Mouse (Mus musculus) midbrain, embryonic 10.5 days (tissue): ENCODE measurements around the gene Rgs6. TPM values are rescaled to one million over a fixed set of nuclear protein-coding genes. Genes with fewer than 3 reads are reported as not detected.

Source experiments
- DNase-seq: peaks from one replicate; pipeline ENCODE4 v3.0.0-alpha.2; 2017; ENCODE audit warnings: low spot score
- H3K27ac ChIP-seq: fragments of 300-500 bp; sonication (generic); replicated peaks from 2 replicates; pipeline ENCODE4 v1.5.1; 2016; ENCODE audit warnings: mild to moderate bottlenecking
- H3K27me3 ChIP-seq: fragments of 300-500 bp; sonication (generic); 2 replicates; pipeline ENCODE4 v1.6.1; 2016; ENCODE audit warnings: low read depth, mild to moderate bottlenecking; ENCODE audit not compliant: poor library complexity, severe bottlenecking
- H3K36me3 ChIP-seq: fragments of 300-500 bp; sonication (generic); 2 replicates; pipeline ENCODE4 v1.6.1; 2016; ENCODE audit warnings: mild to moderate bottlenecking, moderate library complexity
- H3K4me1 ChIP-seq: fragments of 300-500 bp; sonication (generic); 2 replicates; pipeline ENCODE4 v1.6.1; 2016
- H3K4me3 ChIP-seq: fragments of 300-500 bp; sonication (generic); 2 replicates; pipeline ENCODE4 v1.5.1; 2016; ENCODE audit warnings: mild to moderate bottlenecking, moderate library complexity
- H3K9me3 ChIP-seq: fragments of 300-500 bp; sonication (generic); replicated peaks from 2 replicates; pipeline ENCODE4 v1.6.1; 2016; ENCODE audit warnings: mild to moderate bottlenecking
- WGBS: fragments of 180-500 bp; shearing (Covaris S2); methylation state at CpG from one replicate; pipeline ENCODE4 v1.1.7; 2016; 5-methylcytosine and 5-hydroxymethylcytosine counted together
- polyA plus RNA-seq: library from polyadenylated mRNA; unstranded; fragments of >200 nt; fragmentation: Nextera tagmentation; extraction: Ambion mirVana; gene quantifications from 2 replicates; pipeline ENCODE4 v1.2.1, GENCODE M21; 2016

Gene Rgs6
- polyA plus RNA-seq, 1 experiment from 2014 or later: 0.33 TPM

DNA sequence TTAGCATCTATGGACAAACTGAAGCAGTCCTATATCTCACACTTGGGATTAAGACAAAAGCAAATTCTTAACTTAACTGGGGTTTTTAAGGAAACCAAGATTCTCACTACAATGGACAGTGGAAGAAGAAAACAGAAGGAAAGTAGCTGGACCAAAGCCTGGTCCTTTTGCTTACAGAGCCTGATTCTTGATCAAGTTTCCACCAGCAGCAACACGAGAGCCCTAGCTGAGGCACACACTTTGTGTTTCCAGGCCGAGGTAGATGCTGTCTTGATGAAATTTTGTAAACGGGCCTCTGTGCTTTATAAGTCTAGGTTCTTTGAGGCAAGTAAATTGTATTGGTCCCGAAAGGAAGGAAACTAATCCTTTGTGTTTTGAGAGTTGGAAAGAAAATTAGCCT, 14.7 kb downstream of the Rgs6 start:
- no peak overlapping the region for H3K4me3 ChIP-seq
- no peaks in the 10 kb centered on the region; the same call in 1 of the 2 replicates for H3K4me1 ChIP-seq
- no peaks in the 10 kb centered on the region for H3K36me3 ChIP-seq
- WGBS: 80% methylated on average over 4 of the region's 4 CpGs
- H3K9me3 ChIP-seq: no peaks in the 10 kb centered on the region
- no peak overlapping the region for H3K27ac ChIP-seq
- no peak for DNase-seq
- H3K27me3 ChIP-seq: no peaks in the 10 kb centered on the region

DNA sequence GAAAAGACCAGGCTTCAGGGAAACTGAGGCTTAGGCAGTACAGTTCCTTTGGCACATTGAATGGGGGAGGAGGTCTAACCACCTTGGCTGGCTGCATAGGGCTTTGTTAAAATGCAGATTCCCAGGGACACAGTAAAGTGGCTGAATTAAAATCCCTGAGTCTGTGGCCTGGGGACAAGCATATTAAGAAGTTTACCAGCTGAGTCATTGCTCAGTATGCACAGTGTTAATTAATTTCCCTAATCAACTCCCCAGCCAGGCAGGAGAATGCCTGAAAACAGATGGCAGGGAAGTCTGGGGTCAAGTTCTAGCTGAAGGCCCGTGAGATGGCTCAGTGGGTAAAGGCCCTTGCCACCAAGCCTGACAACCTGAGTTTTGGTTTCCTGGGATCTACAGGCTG, 15.2 kb downstream of the Rgs6 start:
- Histone ChIP-seq H3K4me3 (no peak overlapping the region), H3K27me3 (no peaks in the 10 kb centered on the region), H3K9me3 (no peaks in the 10 kb centered on the region), H3K4me1 (no peaks in the 10 kb centered on the region; the same call in 1 of the 2 replicates), H3K27ac (no peak overlapping the region), H3K36me3 (no peaks in the 10 kb centered on the region)
- WGBS: 81% methylated on average over 1 of the region's 1 CpGs
- no peak for DNase-seq

DNA sequence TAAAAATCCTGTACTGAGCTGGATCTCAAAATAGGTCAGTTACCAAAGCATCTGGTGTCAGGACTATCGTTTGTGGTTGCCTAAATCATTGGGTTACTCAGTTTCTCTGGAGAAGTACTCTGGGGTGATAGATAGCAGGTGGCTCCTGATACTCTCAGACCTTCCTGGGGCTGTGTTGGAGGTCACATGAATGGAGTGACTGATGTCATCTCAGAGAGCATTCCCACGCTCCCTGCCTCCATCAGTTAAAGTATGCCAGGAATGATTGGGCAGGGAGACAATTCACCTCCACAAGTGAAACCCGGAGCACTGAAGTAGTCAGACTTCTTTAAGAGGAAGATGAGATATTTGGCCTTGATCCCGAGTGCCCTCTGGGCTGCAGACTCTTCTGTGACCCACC, 15.9 kb downstream of the Rgs6 start:
- no peak for DNase-seq
- no peaks in the 10 kb centered on the region for H3K9me3 ChIP-seq
- no peak overlapping the region for H3K4me3 ChIP-seq
- H3K4me1 ChIP-seq: no peaks in the 10 kb centered on the region; the same call in 1 of the 2 replicates
- no peaks in the 10 kb centered on the region for H3K36me3 ChIP-seq
- no peak overlapping the region for H3K27ac ChIP-seq
- no peaks in the 10 kb centered on the region for H3K27me3 ChIP-seq
- 78% methylated on average over 4 of the region's 4 CpGs for WGBS

- peaks cover 38% of the 10 kb centered on the region for H3K27me3 ChIP-seq
- H3K4me1 ChIP-seq: peaks cover 16% of the 10 kb centered on the region
- DNase-seq: no peak
- no peak overlapping the region for H3K27ac ChIP-seq
- H3K36me3 ChIP-seq: no peaks in the 10 kb centered on the region
- H3K4me3 ChIP-seq: no peak overlapping the region
- H3K9me3 ChIP-seq: no peaks in the 10 kb centered on the region
- WGBS: 89% methylated on average over 13 of the region's 13 CpGs
Observed at GRCm38 (mm10) chr12:82612769-82613660, 24.9 kb downstream of the Rgs6 start.

DNA sequence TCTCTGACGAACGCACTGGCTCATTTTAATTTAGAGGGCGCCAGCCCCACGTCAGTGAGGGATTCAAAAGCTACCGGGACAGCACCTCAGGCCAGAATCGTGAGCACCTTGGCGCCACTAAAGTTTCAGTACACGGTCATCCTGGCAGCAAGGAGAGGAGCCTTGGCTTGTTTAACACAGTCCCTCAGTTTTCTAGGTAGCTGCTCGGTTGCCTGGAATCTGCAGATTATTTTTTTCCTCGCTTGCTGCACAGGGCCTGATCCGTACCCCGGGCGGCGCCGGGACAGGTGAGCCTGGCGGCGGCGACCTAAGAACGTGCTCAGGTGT, 28.4 kb downstream of the Rgs6 start:
- Histone ChIP-seq H3K36me3 (no peaks in the 10 kb centered on the region), H3K4me1 (peaks cover 16% of the 10 kb centered on the region), H3K27ac (no peak overlapping the region; the same call in 1 of the 2 replicates), H3K9me3 (no peaks in the 10 kb centered on the region), H3K27me3 (peaks cover 64% of the 10 kb centered on the region), H3K4me3 (peak overlapping the region; percentile 75)
- 4% methylated on average over 19 of the region's 19 CpGs for WGBS
- DNase-seq: no peak

- Histone ChIP-seq H3K27ac (peak overlapping the region; percentile 64), H3K9me3 (no peaks in the 10 kb centered on the region), H3K27me3 (peaks cover 64% of the 10 kb centered on the region), H3K4me1 (peaks cover 16% of the 10 kb centered on the region), H3K4me3 (peak overlapping the region; percentile 75), H3K36me3 (no peaks in the 10 kb centered on the region)
- WGBS: under 1% methylated on average over 86 of the region's 86 CpGs
- DNase-seq: peak; percentile 55
Observed at GRCm38 (mm10) chr12:82616813-82617681, 29.0 kb downstream of the Rgs6 start.

DNA sequence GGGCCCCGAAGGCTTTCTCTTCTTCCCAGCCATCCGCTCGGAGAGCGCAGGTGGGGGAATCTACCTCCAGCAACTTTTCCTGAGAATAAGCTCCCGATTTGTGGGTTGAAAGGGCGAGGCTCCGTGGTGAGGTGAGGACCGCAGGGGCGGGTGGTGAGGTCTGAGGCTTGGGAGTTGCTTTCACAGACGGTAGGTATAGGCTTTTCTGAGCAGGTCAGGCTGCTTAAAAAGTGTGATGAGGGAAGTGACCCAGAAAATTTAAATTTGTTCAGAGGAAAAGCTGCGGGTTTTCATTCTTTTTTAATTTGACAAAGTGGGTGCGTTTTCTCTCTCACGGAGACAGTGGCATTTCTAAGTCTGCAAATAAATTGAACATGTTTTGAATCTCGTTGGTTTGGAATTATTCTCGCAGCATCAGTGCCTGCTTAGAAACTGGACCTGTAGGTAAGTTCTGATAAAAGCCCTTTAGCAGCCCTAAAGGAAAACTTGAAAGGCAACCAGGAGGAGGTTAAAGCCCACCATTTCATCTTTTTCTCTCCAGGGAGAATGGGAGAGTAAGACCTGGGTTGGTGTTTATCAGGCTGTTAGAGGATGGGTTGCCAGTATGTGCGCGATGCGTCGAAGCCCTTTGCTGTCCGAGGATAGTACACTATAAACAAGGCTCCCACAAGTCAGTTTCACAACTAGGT, 29.7 kb downstream of the Rgs6 start:
- Histone ChIP-seq H3K36me3 (no peaks in the 10 kb centered on the region), H3K4me3 (peak overlapping the region; percentile 75), H3K9me3 (no peaks in the 10 kb centered on the region), H3K4me1 (peaks cover 16% of the 10 kb centered on the region), H3K27me3 (peaks cover 64% of the 10 kb centered on the region), H3K27ac (no peak overlapping the region)
- DNase-seq: peak; percentile 38
- WGBS: 20% methylated on average over 20 of the region's 20 CpGs

DNA sequence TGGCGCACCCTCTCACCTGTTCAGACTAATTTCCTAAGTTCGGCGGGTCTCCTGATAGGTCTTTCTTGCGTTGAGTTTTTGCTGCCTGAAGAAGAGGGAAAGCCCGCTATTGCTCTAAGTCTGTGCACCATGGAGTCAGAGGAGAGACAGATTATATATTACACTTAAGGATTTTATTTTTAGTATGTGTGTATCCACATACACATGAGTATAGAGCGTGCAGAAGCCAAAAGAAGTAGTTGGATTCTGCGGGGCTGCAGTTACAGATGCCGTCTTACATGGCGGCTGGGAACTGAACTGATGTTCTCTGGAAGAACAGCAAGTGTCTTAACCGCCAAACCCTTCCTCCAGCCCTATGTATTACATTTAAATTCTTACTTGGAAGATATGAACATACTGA, 52.3 kb downstream of the Rgs6 start:
- Histone ChIP-seq H3K9me3 (no peaks in the 10 kb centered on the region), H3K27me3 (no peaks in the 10 kb centered on the region), H3K36me3 (no peaks in the 10 kb centered on the region), H3K27ac (no peak overlapping the region), H3K4me1 (no peaks in the 10 kb centered on the region), H3K4me3 (no peak overlapping the region)
- no peak for DNase-seq
- 90% methylated on average over 10 of the region's 10 CpGs for WGBS

DNA sequence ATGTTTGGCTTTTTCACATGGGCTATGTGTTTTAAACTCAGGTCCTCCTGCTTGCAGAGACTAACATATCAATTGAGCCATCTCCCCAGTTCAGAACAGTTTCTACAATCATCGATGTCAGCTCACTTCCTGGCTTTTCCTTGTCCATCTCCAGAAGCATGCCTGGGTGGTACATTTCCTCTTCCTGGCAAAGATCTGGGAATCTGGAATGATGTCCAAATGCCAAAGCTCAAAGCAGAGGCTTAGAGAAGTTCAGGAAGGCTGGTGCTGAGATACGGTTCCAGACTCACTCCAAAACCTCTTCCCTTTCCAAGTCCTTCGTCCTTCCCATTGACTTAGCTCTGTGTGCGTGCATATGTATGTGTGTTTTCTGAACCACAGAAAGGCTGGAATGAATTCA, 59.8 kb downstream of the Rgs6 start:
- no peak for DNase-seq
- no peaks in the 10 kb centered on the region for H3K4me1 ChIP-seq
- H3K36me3 ChIP-seq: no peaks in the 10 kb centered on the region
- no peak overlapping the region for H3K27ac ChIP-seq
- WGBS: 90% methylated on average over 4 of the region's 4 CpGs
- H3K27me3 ChIP-seq: no peaks in the 10 kb centered on the region
- no peaks in the 10 kb centered on the region for H3K9me3 ChIP-seq
- H3K4me3 ChIP-seq: no peak overlapping the region

DNA sequence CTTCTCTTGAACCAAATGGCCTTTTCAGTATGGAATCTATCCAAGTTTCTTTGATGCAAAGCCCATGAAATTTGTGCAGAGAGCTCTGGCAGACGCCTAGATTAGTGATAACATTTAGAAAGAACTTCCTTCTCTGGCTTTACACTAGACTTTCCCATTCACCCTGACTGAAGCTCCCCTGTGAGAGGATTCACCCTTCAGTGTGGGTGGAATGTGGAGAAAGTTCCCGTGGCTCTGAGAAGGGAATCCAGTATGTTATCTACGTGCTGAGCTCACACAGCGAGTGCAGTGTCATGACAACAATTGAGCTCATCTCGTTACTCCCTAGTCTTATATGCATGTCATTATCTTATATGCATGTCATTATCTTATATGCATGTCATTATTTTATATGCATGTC, 61.9 kb downstream of the Rgs6 start:
- WGBS: 75% methylated on average over 5 of the region's 5 CpGs
- Histone ChIP-seq H3K4me3 (no peak overlapping the region), H3K27ac (no peak overlapping the region), H3K27me3 (no peaks in the 10 kb centered on the region), H3K36me3 (no peaks in the 10 kb centered on the region), H3K9me3 (no peaks in the 10 kb centered on the region), H3K4me1 (no peaks in the 10 kb centered on the region)
- no peak for DNase-seq

DNA sequence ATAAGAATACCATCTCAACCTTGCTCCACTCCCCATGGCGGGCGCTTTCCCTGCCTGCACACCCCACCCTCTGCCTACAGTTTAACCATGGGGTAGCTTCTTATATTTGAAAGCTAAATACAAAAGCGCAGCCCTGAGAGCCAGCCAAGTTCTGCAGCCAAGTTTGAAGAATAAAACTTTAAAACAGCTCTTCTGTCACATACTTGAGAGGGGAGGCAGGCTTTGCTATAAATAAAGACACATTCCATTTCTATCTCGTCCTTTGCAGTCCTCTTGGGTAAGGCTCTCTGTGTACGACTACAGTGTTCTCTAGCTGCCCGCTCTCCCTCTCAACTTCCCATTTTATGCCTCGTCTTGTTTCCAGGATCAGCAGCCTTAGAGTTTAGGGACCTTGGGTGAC, 76.5 kb downstream of the Rgs6 start:
- H3K4me3 ChIP-seq: no peak overlapping the region
- no peaks in the 10 kb centered on the region for H3K36me3 ChIP-seq
- H3K4me1 ChIP-seq: no peaks in the 10 kb centered on the region
- WGBS: 82% methylated on average over 7 of the region's 7 CpGs
- no peak for DNase-seq
- no peaks in the 10 kb centered on the region for H3K9me3 ChIP-seq
- H3K27me3 ChIP-seq: no peaks in the 10 kb centered on the region
- no peak overlapping the region for H3K27ac ChIP-seq

DNA sequence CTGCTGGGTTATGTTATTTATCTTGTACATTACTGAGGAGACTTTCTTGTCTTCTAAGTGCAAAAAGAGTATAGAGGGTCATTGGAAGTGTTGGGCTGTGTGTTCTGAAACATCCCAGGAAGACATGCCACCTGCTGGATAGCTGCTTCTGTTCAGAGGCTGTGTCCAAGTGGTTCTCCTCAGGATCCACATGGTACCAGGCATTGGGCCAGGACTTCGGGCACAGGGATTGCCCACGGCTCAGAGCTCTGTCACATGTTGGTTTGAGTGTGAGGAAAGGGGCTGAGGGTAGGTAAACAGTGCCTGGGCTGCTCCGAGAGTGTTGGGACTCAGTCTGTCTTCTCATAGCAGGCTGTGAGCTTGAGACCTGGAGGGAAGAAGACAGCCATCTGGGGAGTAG, 79.3 kb downstream of the Rgs6 start:
- WGBS: 88% methylated on average over 3 of the region's 3 CpGs
- H3K27ac ChIP-seq: no peak overlapping the region
- H3K4me1 ChIP-seq: no peaks in the 10 kb centered on the region
- H3K36me3 ChIP-seq: no peaks in the 10 kb centered on the region
- no peaks in the 10 kb centered on the region for H3K9me3 ChIP-seq
- H3K27me3 ChIP-seq: no peaks in the 10 kb centered on the region
- no peak overlapping the region for H3K4me3 ChIP-seq
- DNase-seq: no peak
